Mouse (Mus musculus): ENCODE data around the gene Mrtfa. TPM values are rescaled to one million over a fixed set of nuclear protein-coding genes. Genes with fewer than 3 reads are reported as not detected.

The Mrtfa gene
- total RNA-seq, 1 experiment from 2014 or later: 27.4 TPM

DNA sequence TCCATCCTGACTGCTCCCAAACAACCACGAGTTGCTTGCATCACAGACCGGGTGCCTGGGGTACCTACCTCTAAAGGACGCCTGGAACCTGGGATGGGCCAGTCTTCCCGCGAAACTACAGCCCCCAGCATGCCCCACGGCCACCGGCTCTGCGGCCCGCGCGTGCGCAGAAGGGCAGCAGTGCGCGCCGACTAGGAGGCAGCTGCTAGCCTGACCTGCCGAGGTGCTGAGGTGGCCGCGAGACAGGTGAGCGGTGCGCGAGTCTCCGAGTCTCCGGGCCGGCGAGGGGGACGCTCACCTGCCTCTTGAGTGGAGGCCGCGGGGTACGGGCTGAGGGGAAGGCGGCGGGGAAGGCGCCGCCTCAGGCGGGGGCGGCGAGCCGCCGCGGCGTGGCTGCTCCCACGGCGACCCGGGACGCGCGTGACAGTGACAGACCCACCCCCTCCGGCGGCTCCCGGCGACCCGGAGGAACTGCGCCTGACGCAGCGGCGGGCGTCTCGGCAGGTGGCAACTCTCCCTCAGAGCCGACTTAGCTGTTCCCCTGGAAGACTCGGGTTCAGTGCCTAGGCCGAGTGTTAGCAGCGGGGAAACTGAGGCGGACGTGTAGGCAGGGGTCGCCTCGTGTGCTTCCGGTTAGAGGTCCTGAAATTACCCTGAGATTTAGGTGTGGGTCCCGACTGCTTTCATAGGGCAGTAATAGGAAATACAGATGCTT is 212.8 kb downstream of the Mrtfa start, which contains the start of gene Sgsm3:
Gene Sgsm3 (plus strand): TSS at position 146 of the 715 bp plus-strand sequence.
- DNase-seq: peak; percentile 87

DNA sequence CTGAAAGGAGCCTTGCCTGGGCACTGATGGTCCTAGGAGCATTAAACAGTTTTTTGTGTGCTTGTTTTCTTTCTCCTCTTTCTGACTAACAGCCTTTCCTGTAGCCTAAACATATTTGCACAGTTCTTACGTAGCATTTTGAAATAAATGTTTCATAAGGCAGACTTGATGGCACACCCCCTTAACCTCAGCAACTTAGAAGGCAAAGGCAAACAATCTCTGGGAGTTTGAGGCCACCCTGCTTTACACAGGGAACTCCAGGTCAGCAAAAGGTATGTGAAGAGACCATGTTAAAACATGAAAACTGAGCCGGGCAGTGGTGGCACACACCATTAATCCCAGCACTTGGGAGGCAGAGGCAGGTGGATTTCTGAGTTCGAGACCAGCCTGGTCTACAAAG is 214.9 kb downstream of the Mrtfa start:
- no peak for DNase-seq

DNA sequence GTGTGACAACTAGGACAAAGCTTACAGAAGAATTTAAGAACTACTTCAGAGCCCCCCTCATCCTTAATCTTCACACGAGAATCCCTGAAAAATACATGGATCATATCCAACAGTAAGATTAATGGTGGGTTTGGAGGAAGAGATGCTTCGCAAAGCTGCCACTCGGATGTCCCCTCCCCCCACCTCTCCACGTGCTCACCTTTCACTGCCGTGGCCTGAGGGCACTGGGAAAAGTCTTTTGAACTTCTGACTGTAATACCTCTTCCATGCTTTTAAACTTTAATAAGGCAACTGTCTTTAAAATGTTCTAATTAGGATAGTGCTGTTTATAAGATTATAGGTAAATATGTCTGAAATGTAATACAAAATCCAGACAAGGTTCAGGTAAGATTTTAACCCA is 216.2 kb downstream of the Mrtfa start:
- DNase-seq: no peak

GRCm38 (mm10) chr15:80969371-80969770 is 221.2 kb downstream of the Mrtfa start:
- DNase-seq: no peak

Other genes with a start within 250 kb of the Mrtfa start
- 42.4 and 47.8 TPM in 2 replicates for gene Adsl, start 242.3 kb downstream of the Mrtfa start, total RNA-seq (2021)
- 19.6 and 22.3 TPM in 2 replicates for gene Sgsm3, start 213.0 kb downstream of the Mrtfa start, total RNA-seq (2021)
- 0.52 TPM in 1 of 2 replicates, not detected in the other for gene Mchr1, start 44.7 kb upstream of the Mrtfa start, total RNA-seq (2021)
- gene Slc25a17, start 170.1 kb upstream of the Mrtfa start, total RNA-seq (2021): 82.7 and 85.5 TPM in 2 replicates
- gene St13, start 209.3 kb upstream of the Mrtfa start, total RNA-seq (2021): 230 and 325 TPM in 2 replicates
- 19.4 and 26.1 TPM in 2 replicates for gene Xpnpep3, start 209.4 kb upstream of the Mrtfa start, total RNA-seq (2021)
- not detected in 2 replicates for gene Dnajb7, start 217.5 kb upstream of the Mrtfa start, total RNA-seq (2021)

Data from adrenal gland, postnatal 25 days (tissue).